Mouse (Mus musculus) myocyte (in vitro differentiated cells): ENCODE results near the gene Heg1. TPM values are rescaled to one million over a fixed set of nuclear protein-coding genes. Genes with fewer than 3 reads are reported as not detected.

Experiments
- H3K27me3 ChIP-seq: one replicate; pipeline ENCODE4 v1.6.1; 2011; ENCODE audit not compliant: control insufficient read depth, insufficient read depth, insufficient read length
- H3K36me3 ChIP-seq: one replicate; pipeline ENCODE4 v1.6.1; 2011; ENCODE audit not compliant: control insufficient read depth, insufficient read depth
- H3K4me2 ChIP-seq: one replicate; pipeline ENCODE4 v1.6.1; 2011; ENCODE audit warnings: low read depth, control low read depth
- H3K4me3 ChIP-seq: one replicate; pipeline ENCODE4 v1.5.1; 2011; ENCODE audit warnings: mild to moderate bottlenecking, control low read depth, moderate library complexity
- H3K79me2 ChIP-seq: one replicate; pipeline ENCODE4 v1.6.1; 2011; ENCODE audit not compliant: control insufficient read depth, insufficient read depth
- H3ac ChIP-seq: one replicate; pipeline ENCODE4 v1.6.1; 2011; ENCODE audit not compliant: control insufficient read depth, insufficient read length
- CEBPB ChIP-seq: IDR thresholded peaks from 2 replicates; pipeline ENCODE4 v1.6.1; 2011; ENCODE audit warnings: mild to moderate bottlenecking, moderate library complexity; ENCODE audit not compliant: poor library complexity, insufficient read depth, severe bottlenecking
- E2F4 ChIP-seq: IDR thresholded peaks from one replicate; pipeline ENCODE4 v1.6.1; 2011; ENCODE audit warnings: mild to moderate bottlenecking, control low read depth, moderate library complexity; ENCODE audit not compliant: insufficient read depth
- MAX ChIP-seq: IDR thresholded peaks from one replicate; pipeline ENCODE4 v1.6.1; 2011; ENCODE audit warnings: low read depth, mild to moderate bottlenecking, control low read depth
- MYOD1 ChIP-seq, 3 experiments: IDR thresholded peaks; one replicate each; pipeline ENCODE4 v1.6.1; 2011; ENCODE audit warnings: control low read depth in 2 of 3, low read depth in 2 of 3, mild to moderate bottlenecking in 2 of 3, moderate library complexity in 1 of 3; ENCODE audit not compliant: insufficient read length in 2 of 3, control insufficient read depth in 1 of 3
- MYOG ChIP-seq, 3 experiments: IDR thresholded peaks; one replicate each; pipeline ENCODE4 v1.6.1; 2011; ENCODE audit warnings: control low read depth in 2 of 3, low read depth in 2 of 3, mild to moderate bottlenecking in 2 of 3; ENCODE audit not compliant: insufficient read length in 2 of 3, control insufficient read depth in 1 of 3, insufficient read depth in 1 of 3
- POLR2A ChIP-seq: IDR thresholded peaks from one replicate; pipeline ENCODE4 v1.6.1; 2011; ENCODE audit warnings: low read depth, mild to moderate bottlenecking, control low read depth, moderate library complexity; ENCODE audit not compliant: insufficient read length
- POLR2AphosphoS2 ChIP-seq: IDR thresholded peaks from one replicate; pipeline ENCODE4 v1.6.1; 2011; ENCODE audit warnings: low read depth, control low read depth; ENCODE audit not compliant: insufficient read length
- REST ChIP-seq: IDR thresholded peaks from one replicate; pipeline ENCODE4 v1.6.1; 2011; ENCODE audit warnings: mild to moderate bottlenecking, control low read depth, moderate library complexity; ENCODE audit not compliant: insufficient read depth, insufficient read length
- SRF ChIP-seq: IDR thresholded peaks from one replicate; pipeline ENCODE4 v1.6.1; 2011; ENCODE audit warnings: low read depth; ENCODE audit not compliant: control insufficient read depth, insufficient read length
- TCF12 ChIP-seq: IDR thresholded peaks from one replicate; pipeline ENCODE4 v1.6.1; 2011; ENCODE audit warnings: mild to moderate bottlenecking, control low read depth; ENCODE audit not compliant: poor library complexity, insufficient read depth, severe bottlenecking
- TCF3 ChIP-seq: IDR thresholded peaks from one replicate; pipeline ENCODE4 v1.6.1; 2011; ENCODE audit warnings: low read depth, control low read depth; ENCODE audit not compliant: insufficient read length
- USF1 ChIP-seq: IDR thresholded peaks from one replicate; pipeline ENCODE4 v1.6.1; 2011; ENCODE audit warnings: low read depth, mild to moderate bottlenecking, control low read depth, moderate library complexity
- polyA plus RNA-seq: library from polyadenylated mRNA; unstranded; fragments of >200 nt; fragmentation: generic; extraction: Trizol; gene quantifications from one replicate; pipeline ENCODE4 v1.2.1, GENCODE M21; 2012; ENCODE audit warnings: missing spikeins

Heg1 gene
- polyA plus RNA-seq, 1 experiment = 28.3 TPM

DNA sequence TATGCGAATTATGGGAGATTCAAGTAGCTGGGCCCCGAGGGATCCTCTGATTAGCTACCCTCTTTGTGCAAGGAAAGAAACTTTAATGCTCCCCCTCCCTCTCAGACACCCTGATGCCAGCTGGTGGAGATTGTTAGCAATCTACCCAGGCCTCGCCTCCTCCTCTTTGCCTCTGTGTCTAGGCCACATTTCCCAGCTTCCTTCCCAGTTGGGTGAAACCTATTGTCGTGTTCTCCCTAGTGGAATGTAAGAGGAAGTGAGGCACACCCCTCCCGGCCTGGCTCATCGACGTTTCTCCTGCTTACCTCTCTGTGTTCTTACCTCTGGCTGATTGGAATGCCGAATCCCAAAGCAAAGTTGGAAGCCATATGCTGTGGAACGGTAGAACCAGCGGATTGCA is 3.4 kb upstream of the Heg1 start:
- no peaks in the 10 kb centered on the region for H3K36me3 ChIP-seq
- H3K27me3 ChIP-seq = no peaks in the 10 kb centered on the region
- peaks cover 11% of the 10 kb centered on the region for H3K79me2 ChIP-seq
- TF ChIP-seq MAX (no peak), POLR2AphosphoS2 (no peak), TCF3 (no peak), E2F4 (no peak), USF1 (no peak), TCF12 (no peak), REST (no peak), POLR2A (no peak), CEBPB (no peak), MYOD1 (IDR thresholded peaks at IDR 0.05; ENCODE audit: control insufficient read depth in 1 of 3, insufficient read length in 2 of 3, low read depth in 2 of 3) (no peak), MYOG (IDR thresholded peaks at IDR 0.05; ENCODE audit: control insufficient read depth in 1 of 3, insufficient read depth in 1 of 3, insufficient read length in 2 of 3, low read depth in 2 of 3) (no peak), SRF (no peak)
- no peak overlapping the region for H3ac ChIP-seq
- H3K4me3 ChIP-seq = no peak overlapping the region
- no peak overlapping the region for H3K4me2 ChIP-seq

DNA sequence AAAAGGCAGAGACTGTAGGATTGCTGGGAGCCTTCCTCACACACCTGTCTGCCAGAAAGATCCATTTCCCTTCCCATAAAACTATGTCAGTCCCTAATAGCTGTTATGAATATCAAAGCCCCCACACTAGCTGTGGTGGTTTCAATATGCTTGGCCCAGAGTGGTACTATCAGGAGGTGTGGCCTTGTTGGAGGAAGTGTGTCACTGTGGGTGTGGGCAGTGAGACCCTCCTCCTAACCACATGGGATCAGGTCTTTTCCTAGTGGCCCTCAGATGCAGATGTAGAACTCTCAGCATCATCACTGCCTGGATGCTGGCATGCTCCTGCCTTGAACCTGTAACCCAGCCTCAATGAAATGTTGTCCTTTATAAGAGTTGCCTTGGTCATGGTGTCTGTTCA is 2.5 kb upstream of the Heg1 start:
- H3K4me3 ChIP-seq = no peak overlapping the region
- H3K27me3 ChIP-seq = no peaks in the 10 kb centered on the region
- H3ac ChIP-seq = no peak overlapping the region
- no peaks in the 10 kb centered on the region for H3K36me3 ChIP-seq
- H3K79me2 ChIP-seq = peaks cover 19% of the 10 kb centered on the region
- no peak for TF ChIP-seq USF1
- TF ChIP-seq MAX = no peak
- TF ChIP-seq MYOD1 (IDR thresholded peaks at IDR 0.05; ENCODE audit: control insufficient read depth in 1 of 3, insufficient read length in 2 of 3, low read depth in 2 of 3) = no peak
- TF ChIP-seq POLR2AphosphoS2 = no peak
- no peak for TF ChIP-seq POLR2A
- no peak for TF ChIP-seq E2F4
- no peak for TF ChIP-seq TCF12
- TF ChIP-seq REST = no peak
- no peak for TF ChIP-seq SRF
- TF ChIP-seq TCF3 = no peak
- TF ChIP-seq MYOG (IDR thresholded peaks at IDR 0.05; ENCODE audit: control insufficient read depth in 1 of 3, insufficient read depth in 1 of 3, insufficient read length in 2 of 3, low read depth in 2 of 3) = no peak
- TF ChIP-seq CEBPB = no peak
- H3K4me2 ChIP-seq = no peak overlapping the region

DNA sequence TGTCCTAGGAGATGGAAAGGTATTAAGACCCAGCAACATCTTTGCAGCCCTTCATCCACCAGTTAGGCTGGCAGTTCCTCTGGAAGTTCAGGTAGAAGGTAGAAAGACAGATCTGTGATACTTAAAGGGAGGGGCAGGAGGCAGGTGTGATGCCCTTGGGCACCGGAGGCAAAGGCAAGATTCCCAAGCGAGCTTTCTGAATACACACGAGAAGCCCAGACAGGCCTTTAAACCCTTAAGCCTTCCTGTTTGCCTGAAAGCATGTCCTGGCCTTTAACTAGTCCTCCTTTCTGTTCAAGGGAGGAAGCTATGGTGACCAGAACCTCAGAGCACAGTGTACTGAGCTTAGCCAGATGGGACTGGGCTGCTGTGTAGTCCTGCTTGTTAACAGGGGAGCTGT is 1.5 kb upstream of the Heg1 start:
- no peaks in the 10 kb centered on the region for H3K27me3 ChIP-seq
- no peak for TF ChIP-seq REST
- TF ChIP-seq MYOD1 (IDR thresholded peaks at IDR 0.05; ENCODE audit: control insufficient read depth in 1 of 3, insufficient read length in 2 of 3, low read depth in 2 of 3) = no peak
- no peak for TF ChIP-seq TCF3
- no peak for TF ChIP-seq MAX
- no peak for TF ChIP-seq POLR2A
- no peak for TF ChIP-seq MYOG (IDR thresholded peaks at IDR 0.05; ENCODE audit: control insufficient read depth in 1 of 3, insufficient read depth in 1 of 3, insufficient read length in 2 of 3, low read depth in 2 of 3)
- no peak for TF ChIP-seq POLR2AphosphoS2
- TF ChIP-seq USF1 = no peak
- TF ChIP-seq CEBPB = no peak
- no peak for TF ChIP-seq E2F4
- TF ChIP-seq SRF = no peak
- TF ChIP-seq TCF12 = no peak
- H3ac ChIP-seq = no peak overlapping the region
- H3K4me3 ChIP-seq = no peak overlapping the region
- H3K4me2 ChIP-seq = no peak overlapping the region
- H3K79me2 ChIP-seq = peaks cover 29% of the 10 kb centered on the region
- H3K36me3 ChIP-seq = no peaks in the 10 kb centered on the region

DNA sequence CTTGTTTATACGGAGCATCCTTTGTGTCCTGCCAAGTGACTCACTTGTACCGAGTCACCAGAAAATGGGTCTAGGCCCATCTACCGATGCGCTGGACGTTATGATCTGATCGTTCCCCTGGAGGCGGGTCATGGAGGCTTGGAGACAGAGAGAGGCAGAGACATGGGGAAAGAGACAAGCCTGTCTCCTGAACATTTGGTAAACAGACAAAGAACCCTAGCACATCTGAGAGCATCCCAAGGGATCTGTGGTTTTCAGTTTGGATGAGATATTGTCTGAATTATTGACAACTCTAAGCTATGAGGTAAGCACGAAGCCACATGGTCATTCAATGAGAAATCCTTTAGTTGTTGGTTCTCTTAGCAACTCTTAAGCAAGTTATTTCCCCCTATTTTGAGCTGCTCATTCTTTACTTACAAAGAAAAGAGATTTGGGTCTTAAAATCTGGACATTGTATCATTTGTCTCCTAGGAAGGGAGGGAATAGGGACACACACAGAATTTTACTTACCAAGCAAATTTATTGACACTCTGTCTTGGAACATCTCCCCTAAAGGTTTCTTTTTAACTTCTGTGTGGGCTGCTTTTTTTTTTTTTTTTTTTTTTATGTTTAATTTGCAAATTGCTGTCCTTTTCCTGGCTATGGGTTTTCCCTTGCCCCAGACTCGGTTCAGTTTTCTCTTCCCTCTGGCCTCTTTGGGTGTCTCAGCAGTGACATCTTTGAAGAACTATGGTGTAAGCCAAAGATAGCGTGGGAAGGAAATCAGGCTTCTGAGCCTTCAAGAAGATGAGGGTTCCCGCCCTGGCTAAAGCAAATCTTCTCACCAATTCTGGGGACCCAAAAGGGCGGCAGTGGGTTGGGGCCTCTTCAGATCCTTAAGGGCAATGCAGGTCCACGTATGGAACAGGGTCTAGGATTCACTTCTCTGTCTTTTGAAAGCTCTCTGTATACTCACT is 686 bp upstream of the Heg1 start:
- H3K79me2 ChIP-seq = peaks cover 36% of the 10 kb centered on the region
- peak overlapping the region; percentile 95 for H3ac ChIP-seq
- H3K4me3 ChIP-seq = peak overlapping the region; percentile 52
- H3K36me3 ChIP-seq = no peaks in the 10 kb centered on the region
- TF ChIP-seq USF1 (no peak), POLR2A (no peak), MYOG (IDR thresholded peaks at IDR 0.05; ENCODE audit: control insufficient read depth in 1 of 3, insufficient read depth in 1 of 3, insufficient read length in 2 of 3, low read depth in 2 of 3) (no peak), TCF12 (no peak), TCF3 (no peak), E2F4 (no peak), MAX (no peak), MYOD1 (IDR thresholded peaks at IDR 0.05; ENCODE audit: control insufficient read depth in 1 of 3, insufficient read length in 2 of 3, low read depth in 2 of 3) (no peak), REST (no peak), CEBPB (no peak), SRF (no peak), POLR2AphosphoS2 (no peak)
- no peaks in the 10 kb centered on the region for H3K27me3 ChIP-seq
- H3K4me2 ChIP-seq = peak overlapping the region; percentile 89
